Mouse (Mus musculus) MEL (cell line): ENCODE data around the gene Actl6a. TPM values are rescaled to one million over a fixed set of nuclear protein-coding genes. Genes with fewer than 3 reads are reported as not detected.

Source experiments
- DNase-seq: peaks from one replicate; pipeline ENCODE4 v3.0.0; 2011; ENCODE audit warnings: low read depth, low spot score
- H3K27ac ChIP-seq: 2 replicates; pipeline ENCODE4 v1.5.1; 2012; ENCODE audit warnings: low read depth, mild to moderate bottlenecking, control low read depth, low read length, moderate library complexity; ENCODE audit not compliant: control insufficient read depth
- H3K27me3 ChIP-seq, 2 experiments: fragments of 150-350 bp in 1 of 2; sonication (generic) in 1 of 2; 2 replicates each; pipeline ENCODE4 v1.6.1; 2012; ENCODE audit warnings: low read length in 2 of 2, mild to moderate bottlenecking in 2 of 2, improper control_type of control experiment in 1 of 2, moderate library complexity in 1 of 2; ENCODE audit not compliant: insufficient read depth in 2 of 2, control insufficient read depth in 1 of 2
- H3K36me3 ChIP-seq, 2 experiments: 2 replicates each; pipeline ENCODE4 v1.6.1; 2012 to 2014; ENCODE audit warnings: low read length in 2 of 2, improper control_type of control experiment in 1 of 2, inconsistent platforms in 1 of 2, mild to moderate bottlenecking in 1 of 2; ENCODE audit not compliant: insufficient read depth in 2 of 2, control insufficient read depth in 1 of 2
- H3K4me1 ChIP-seq, 2 experiments: fragments of 150-350 bp in 1 of 2; sonication (generic) in 1 of 2; 2 replicates each; pipeline ENCODE4 v1.6.1; 2012; ENCODE audit warnings: low read length in 2 of 2, improper control_type of control experiment in 1 of 2, mild to moderate bottlenecking in 1 of 2; ENCODE audit not compliant: insufficient read depth in 2 of 2, control insufficient read depth in 1 of 2
- H3K4me3 ChIP-seq, 2 experiments: fragments of 150-350 bp in 1 of 2; sonication (generic) in 1 of 2; 2 replicates each; pipeline ENCODE4 v1.5.1; 2012; ENCODE audit warnings: low read depth in 2 of 2, low read length in 2 of 2, mild to moderate bottlenecking in 2 of 2, moderate library complexity in 2 of 2, control low read depth in 1 of 2, improper control_type of control experiment in 1 of 2; ENCODE audit not compliant: control insufficient read depth in 1 of 2, insufficient read depth in 1 of 2
- H3K79me2 ChIP-seq: 2 replicates; pipeline ENCODE4 v1.6.1; 2012; ENCODE audit warnings: mild to moderate bottlenecking, low read length, moderate library complexity; ENCODE audit not compliant: control insufficient read depth, poor library complexity, insufficient read depth
- H3K9ac ChIP-seq: 2 replicates; pipeline ENCODE4 v1.6.1; 2012; ENCODE audit warnings: low read depth, mild to moderate bottlenecking, control low read depth, low read length, moderate library complexity; ENCODE audit not compliant: control insufficient read depth, poor library complexity, severe bottlenecking
- H3K9me3 ChIP-seq: fragments of 150-350 bp; sonication (generic); replicated peaks from 2 replicates; pipeline ENCODE4 v1.6.1; 2012; ENCODE audit warnings: mild to moderate bottlenecking, low read length, improper control_type of control experiment, moderate library complexity; ENCODE audit not compliant: insufficient read depth
- CHD1 ChIP-seq: IDR thresholded peaks from 2 replicates; pipeline ENCODE4 v1.6.1; 2012; ENCODE audit warnings: low read depth, mild to moderate bottlenecking, inconsistent platforms, low read length, improper control_type of control experiment
- CHD2 ChIP-seq: IDR thresholded peaks from 2 replicates; pipeline ENCODE4 v1.6.1; 2011; ENCODE audit warnings: low read length, improper control_type of control experiment
- CTCF ChIP-seq, 3 experiments: IDR thresholded peaks in 2 of 3; conservative IDR thresholded peaks in 1 of 3; 2 replicates each; pipeline ENCODE4 v1.5.1; 2011 to 2012; ENCODE audit warnings: low read length in 3 of 3, low read depth in 2 of 3, mild to moderate bottlenecking in 2 of 3, improper control_type of control experiment in 1 of 3, inconsistent platforms in 1 of 3, mixed read lengths in 1 of 3, moderate library complexity in 1 of 3; ENCODE audit not compliant: control insufficient read depth in 1 of 3, insufficient read depth in 1 of 3, poor library complexity in 1 of 3, severe bottlenecking in 1 of 3
- EP300 ChIP-seq, 2 experiments: IDR thresholded peaks; 2 replicates each; pipeline ENCODE4 v1.6.1; 2011; ENCODE audit warnings: improper control_type of control experiment in 2 of 2, low read length in 2 of 2, low read depth in 1 of 2, mild to moderate bottlenecking in 1 of 2
- GABPA ChIP-seq: IDR thresholded peaks from 2 replicates; pipeline ENCODE4 v1.6.1; 2012; ENCODE audit warnings: low read depth, mild to moderate bottlenecking, inconsistent platforms, low read length, improper control_type of control experiment, moderate library complexity
- GATA1 ChIP-seq: IDR thresholded peaks from 2 replicates; pipeline ENCODE4 v1.6.1; 2011; ENCODE audit warnings: low read depth, low read length, improper control_type of control experiment
- MAZ ChIP-seq: IDR thresholded peaks from 2 replicates; pipeline ENCODE4 v1.6.1; 2012; ENCODE audit warnings: low read depth, mild to moderate bottlenecking, inconsistent platforms, low read length, improper control_type of control experiment
- MEF2A ChIP-seq: IDR thresholded peaks from 2 replicates; pipeline ENCODE4 v1.6.1; 2014; ENCODE audit warnings: low read depth, mild to moderate bottlenecking, inconsistent platforms, low read length, improper control_type of control experiment; ENCODE audit not compliant: poor library complexity, insufficient replicate concordance, severe bottlenecking; ENCODE audit errors: extremely low read depth
- MYB ChIP-seq: IDR thresholded peaks from 2 replicates; pipeline ENCODE4 v1.6.1; 2011; ENCODE audit warnings: mild to moderate bottlenecking, low read depth, low read length, improper control_type of control experiment
- MYC ChIP-seq: IDR thresholded peaks from 2 replicates; pipeline ENCODE4 v1.6.1; 2011; ENCODE audit warnings: low read depth, mild to moderate bottlenecking, low read length, improper control_type of control experiment, moderate library complexity
- NELFE ChIP-seq: IDR thresholded peaks from 2 replicates; pipeline ENCODE4 v1.6.1; 2011; ENCODE audit warnings: low read depth, low read length, improper control_type of control experiment
- NRF1 ChIP-seq: IDR thresholded peaks from 2 replicates; pipeline ENCODE4 v1.6.1; 2014; ENCODE audit warnings: low read depth, mild to moderate bottlenecking, inconsistent platforms, low read length, improper control_type of control experiment, moderate library complexity; ENCODE audit not compliant: poor library complexity, insufficient read depth, severe bottlenecking
- POLR2A ChIP-seq, 2 experiments: IDR thresholded peaks; 2 replicates each; pipeline ENCODE4 v1.6.1; 2011 to 2012; ENCODE audit warnings: low read length in 2 of 2, mild to moderate bottlenecking in 2 of 2, control low read depth in 1 of 2, improper control_type of control experiment in 1 of 2, low read depth in 1 of 2, moderate library complexity in 1 of 2; ENCODE audit not compliant: control insufficient read depth in 1 of 2, insufficient read depth in 1 of 2, poor library complexity in 1 of 2
- POLR2AphosphoS5 ChIP-seq: IDR thresholded peaks from 2 replicates; pipeline ENCODE4 v1.6.1; 2012; ENCODE audit warnings: low read depth, borderline replicate concordance, mild to moderate bottlenecking, inconsistent platforms, low read length, moderate library complexity, mixed read lengths
- RAD21 ChIP-seq: IDR thresholded peaks from 2 replicates; pipeline ENCODE4 v1.6.1; 2011; ENCODE audit warnings: mild to moderate bottlenecking, low read depth, low read length, improper control_type of control experiment
- SIN3A ChIP-seq: IDR thresholded peaks from 2 replicates; pipeline ENCODE4 v1.6.1; 2012; ENCODE audit warnings: low read length, improper control_type of control experiment, inconsistent platforms
- SMC3 ChIP-seq: IDR thresholded peaks from 2 replicates; pipeline ENCODE4 v1.6.1; 2011; ENCODE audit warnings: low read depth, low read length, improper control_type of control experiment
- TBP ChIP-seq: IDR thresholded peaks from 2 replicates; pipeline ENCODE4 v1.8.0; 2011; ENCODE audit warnings: low read depth, low read length, improper control_type of control experiment
- TCF12 ChIP-seq: IDR thresholded peaks from 2 replicates; pipeline ENCODE4 v1.6.1; 2014; ENCODE audit warnings: low read depth, mild to moderate bottlenecking, inconsistent platforms, low read length, improper control_type of control experiment, moderate library complexity
- USF2 ChIP-seq, 2 experiments: IDR thresholded peaks; 2 replicates each; pipeline ENCODE4 v1.6.1; 2011 to 2012; ENCODE audit warnings: improper control_type of control experiment in 2 of 2, low read length in 2 of 2, borderline replicate concordance in 1 of 2, inconsistent platforms in 1 of 2, low read depth in 1 of 2, mild to moderate bottlenecking in 1 of 2; ENCODE audit not compliant: insufficient read depth in 1 of 2
- ZC3H11A ChIP-seq: IDR thresholded peaks from 2 replicates; pipeline ENCODE4 v1.6.1; 2012; ENCODE audit warnings: low read depth, mild to moderate bottlenecking, inconsistent platforms, low read length, improper control_type of control experiment
- ZNF384 ChIP-seq: IDR thresholded peaks from 2 replicates; pipeline ENCODE4 v1.6.1; 2012; ENCODE audit warnings: low read depth, mild to moderate bottlenecking, inconsistent platforms, low read length, improper control_type of control experiment
- polyA plus RNA-seq, 2 experiments: library from polyadenylated mRNA; stranded (reverse) in 1 of 2; unstranded in 1 of 2; fragments of >175 nt in 1 of 2; fragments of >200 nt in 1 of 2; gene quantifications; 2 replicates each; pipeline versions ENCODE4 v1.2.1 to v1.2.4; 2012; ENCODE audit warnings: low replicate concordance in 2 of 2, low read depth in 1 of 2; ENCODE audit not compliant: insufficient read length in 2 of 2, insufficient read depth in 1 of 2, missing spikeins in 1 of 2
- total RNA-seq: library from RNA; depleted of rRNA; stranded (reverse); fragments of 300-350 nt; gene quantifications from 2 replicates; pipeline ENCODE4 v1.2.3, GENCODE M21; 2012

Actl6a gene
- total and polyA plus RNA-seq, 3 experiments, result 129 to 175 TPM; not detected in 1

DNA sequence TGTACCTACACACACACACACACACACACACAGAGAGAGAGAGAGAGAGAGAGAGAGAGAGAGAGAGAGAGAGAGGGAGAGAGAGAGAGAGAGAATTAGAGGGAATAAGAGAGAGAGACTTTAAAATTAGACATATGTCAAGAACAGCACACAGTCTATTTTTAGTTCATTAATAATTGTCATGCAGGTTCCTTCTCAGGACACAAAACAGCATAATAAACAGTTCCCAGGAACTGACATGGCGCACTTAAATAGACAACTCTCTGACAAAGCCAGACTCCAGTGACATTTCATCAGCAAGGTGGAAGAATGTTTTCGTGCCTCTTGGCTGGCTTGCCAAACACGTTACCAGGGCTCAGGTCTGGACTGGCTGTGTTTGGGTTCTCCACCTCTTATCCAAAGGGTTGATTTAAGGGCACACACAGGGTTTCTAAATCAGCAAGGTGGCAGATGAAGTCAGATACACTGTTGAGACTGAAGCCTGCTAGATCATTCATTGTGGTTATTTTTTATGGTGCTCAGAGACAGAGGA, 48.4 kb downstream of the Actl6a start:
- Histone ChIP-seq H3K4me1 (no peaks in the 10 kb centered on the region), H3K36me3 (peaks cover 0 to 10% of the 10 kb centered on the region in 2 experiments; a peak in 2 of 4 replicates), H3K79me2 (no peaks in the 10 kb centered on the region), H3K9me3 (no peaks in the 10 kb centered on the region), H3K4me3 (no peak overlapping the region), H3K27me3 (no peaks in the 10 kb centered on the region), H3K27ac (no peak overlapping the region), H3K9ac (no peak overlapping the region)
- no peak for DNase-seq
- no peak for TF ChIP-seq TBP
- TF ChIP-seq NELFE, result no peak
- TF ChIP-seq SIN3A, result no peak
- TF ChIP-seq ZNF384, result no peak
- no peak for TF ChIP-seq CTCF (IDR thresholded peaks at IDR 0.05 in 2 of 3, conservative IDR thresholded peaks at IDR 0.05 in 1 of 3; ENCODE audit: control insufficient read depth in 1 of 3, insufficient read depth in 1 of 3, low read depth in 2 of 3, low read length in 3 of 3, poor library complexity in 1 of 3, severe bottlenecking in 1 of 3)
- TF ChIP-seq RAD21, result no peak
- TF ChIP-seq MYB, result no peak
- no peak for TF ChIP-seq MAZ
- no peak for TF ChIP-seq EP300 (IDR thresholded peaks at IDR 0.05; ENCODE audit: low read depth in 1 of 2, low read length in 2 of 2)

DNA sequence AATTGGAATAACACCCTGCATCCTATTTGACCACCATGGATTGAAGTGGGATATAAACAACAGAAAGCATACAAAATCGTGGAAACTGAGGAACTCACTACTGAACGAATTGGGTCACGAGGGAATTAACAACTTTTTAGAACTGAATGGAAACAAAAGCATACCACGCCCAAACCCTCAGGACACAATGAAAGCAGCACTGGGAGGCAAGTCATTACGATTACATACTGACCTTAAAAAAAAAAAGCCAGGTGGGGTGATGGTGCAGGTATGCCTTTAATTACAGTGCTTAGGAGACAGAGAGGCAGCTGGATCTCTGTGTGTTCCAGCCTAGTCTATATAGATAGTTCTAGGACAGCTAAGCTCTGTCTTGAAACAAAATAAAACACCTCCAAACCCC, 53.1 kb downstream of the Actl6a start:
- no peak for TF ChIP-seq GATA1
- TF ChIP-seq TCF12, result no peak
- no peak for TF ChIP-seq CHD1
- TF ChIP-seq NRF1, result no peak
- no peak for TF ChIP-seq MAZ
- TF ChIP-seq ZNF384, result no peak
- TF ChIP-seq MEF2A, result no peak
- no peak for TF ChIP-seq POLR2AphosphoS5
- no peak for TF ChIP-seq USF2 (IDR thresholded peaks at IDR 0.05; ENCODE audit: borderline replicate concordance in 1 of 2, insufficient read depth in 1 of 2, low read depth in 1 of 2, low read length in 2 of 2)
- TF ChIP-seq GABPA, result no peak
- no peak for TF ChIP-seq ZC3H11A
- no peak for TF ChIP-seq MYC
- TF ChIP-seq POLR2A (IDR thresholded peaks at IDR 0.05; ENCODE audit: control insufficient read depth in 1 of 2, insufficient read depth in 1 of 2, low read depth in 1 of 2, low read length in 2 of 2, poor library complexity in 1 of 2), result no peak
- TF ChIP-seq EP300 (IDR thresholded peaks at IDR 0.05; ENCODE audit: low read depth in 1 of 2, low read length in 2 of 2), result no peak
- TF ChIP-seq TBP, result no peak
- no peak for TF ChIP-seq CHD2
- no peak for TF ChIP-seq SMC3
- Histone ChIP-seq H3K4me3 (no peak overlapping the region), H3K79me2 (no peaks in the 10 kb centered on the region), H3K9ac (no peak overlapping the region), H3K9me3 (no peaks in the 10 kb centered on the region), H3K27me3 (no peaks in the 10 kb centered on the region; a peak in 2 of 4 replicates), H3K27ac (no peak overlapping the region), H3K36me3 (no peaks in the 10 kb centered on the region), H3K4me1 (no peaks in the 10 kb centered on the region)
- no peak for DNase-seq
